Mouse (Mus musculus) B cell, adult (primary cell): ENCODE data around the gene Atat1. TPM values are rescaled to one million over a fixed set of nuclear protein-coding genes. Genes with fewer than 3 reads are reported as not detected.

ENCODE experiments used
- total RNA-seq: library from RNA; stranded (reverse); gene quantifications from 4 replicates; pipeline ENCODE4 v1.2.4, GENCODE M21; 2023; ENCODE audit not compliant: inconsistent age

Gene Atat1
- total RNA-seq = 14.7 to 21.4 TPM (median 18.2 TPM) in 4 replicates

GRCm38 (mm10) chr17:35909919-35910369 is at the start of gene Atat1:
Gene Atat1, minus strand, starts transcription at chr17:35910075.

GRCm38 (mm10) chr17:35916297-35917142 is 6.6 kb upstream of the Atat1 start, which contains the start of the genes Mrps18b and Ppp1r10:
Gene Mrps18b, minus strand, starts transcription at chr17:35916389.
Gene Ppp1r10, plus strand, starts transcription at chr17:35916434.

GRCm38 (mm10) chr17:35896781-35897643 is 12.9 kb downstream of the Atat1 start, which contains the start of gene 2310061I04Rik:
Gene 2310061I04Rik, minus strand, starts transcription at chr17:35897431.

GRCm38 (mm10) chr17:35879245-35880057 is 30.4 kb downstream of the Atat1 start, which contains the start of gene Dhx16:
Gene Dhx16, plus strand, starts transcription at chr17:35879819.

GRCm38 (mm10) chr17:35865481-35866280 is 44.2 kb downstream of the Atat1 start, which contains the start of gene Ppp1r18:
Gene Ppp1r18, plus strand, starts transcription at chr17:35865593.

GRCm38 (mm10) chr17:35861198-35861857 is 48.5 kb downstream of the Atat1 start, which contains the start of gene Nrm:
Gene Nrm, plus strand, starts transcription at chr17:35861318.

Other genes starting within 250 kb of the Atat1 start
- gene Vars2, start 242.5 kb downstream of the Atat1 start, total RNA-seq = 43.2 to 67.6 TPM (median 49.8 TPM) in 4 replicates
- 17.9 to 21.2 TPM (median 19.8 TPM) in 4 replicates for gene Gtf2h4, start 236.3 kb downstream of the Atat1 start, total RNA-seq
- not detected in 4 replicates for gene Ddr1, start 205.5 kb downstream of the Atat1 start, total RNA-seq
- gene Ier3, start 88.4 kb downstream of the Atat1 start, total RNA-seq = 0.63 to 0.99 TPM (median 0.78 TPM) in 3 of 4 replicates, not detected in the other
- gene Flot1, start 86.8 kb downstream of the Atat1 start, total RNA-seq = 16.0 to 20.9 TPM (median 18.6 TPM) in 4 replicates
- gene Tubb5, start 71.8 kb downstream of the Atat1 start, total RNA-seq = 262 to 275 TPM (median 274 TPM) in 4 replicates
- gene Mdc1, start 68.6 kb downstream of the Atat1 start, total RNA-seq = 71.4 to 86.6 TPM (median 79.7 TPM) in 4 replicates
- gene Nrm, start 48.8 kb downstream of the Atat1 start, total RNA-seq = 80.2 to 95.7 TPM (median 86.5 TPM) in 4 replicates
- gene Ppp1r18, start 44.5 kb downstream of the Atat1 start, total RNA-seq = 209 to 233 TPM (median 217 TPM) in 4 replicates
- 103 to 128 TPM (median 115 TPM) in 4 replicates for gene Dhx16, start 30.3 kb downstream of the Atat1 start, total RNA-seq
- 16.2 to 22.4 TPM (median 19.8 TPM) in 4 replicates for gene 2310061I04Rik, start 12.6 kb downstream of the Atat1 start, total RNA-seq
- gene Mrps18b, start 6.3 kb upstream of the Atat1 start, total RNA-seq = 69.7 to 78.6 TPM (median 73.2 TPM) in 4 replicates
- gene Ppp1r10, start 6.4 kb upstream of the Atat1 start, total RNA-seq = 159 to 172 TPM (median 168 TPM) in 4 replicates
- 114 to 128 TPM (median 125 TPM) in 4 replicates for gene Abcf1, start 59.7 kb upstream of the Atat1 start, total RNA-seq
- gene Gnl1, start 69.8 kb upstream of the Atat1 start, total RNA-seq = 72.2 to 88.6 TPM (median 80.9 TPM) in 4 replicates
- 83.4 to 98.8 TPM (median 91.2 TPM) in 4 replicates for gene Prr3, start 70.2 kb upstream of the Atat1 start, total RNA-seq
- 41.2 to 56.0 TPM (median 48.9 TPM) in 4 replicates for gene H2-T24, start 110.5 kb upstream of the Atat1 start, total RNA-seq
- gene H2-T23, start 122.8 kb upstream of the Atat1 start, total RNA-seq = 313 to 352 TPM (median 345 TPM) in 4 replicates
- gene H2-T22, start 132.7 kb upstream of the Atat1 start, total RNA-seq = 87.9 to 100 TPM (median 90.8 TPM) in 4 replicates
- gene Gm6034, start 132.9 kb upstream of the Atat1 start, total RNA-seq = 0.35 to 1.7 TPM (median 0.96 TPM) in 3 of 4 replicates, not detected in the other
- 58.1 to 68.2 TPM (median 65.7 TPM) in 4 replicates for gene Gm11127, start 148.3 kb upstream of the Atat1 start, total RNA-seq
- gene Gm19684, start 211.6 kb upstream of the Atat1 start, total RNA-seq = 0.70 to 2.7 TPM (median 2.0 TPM) in 4 replicates
- gene Gm7030, start 219.3 kb upstream of the Atat1 start, total RNA-seq = 15.0 to 19.5 TPM (median 18.6 TPM) in 4 replicates